Mouse (Mus musculus) liver, embryonic 16.5 days (tissue): ENCODE results near the gene Cradd. TPM values are rescaled to one million over a fixed set of nuclear protein-coding genes. Genes with fewer than 3 reads are reported as not detected.

ENCODE experiments used
- ATAC-seq: fragments of 200-750 bp; cut with Nextera tagmentation; 2 replicates; pipeline ENCODE4 v1.8.0; 2017; ENCODE audit warnings: low read depth, mild to moderate bottlenecking, moderate number of reproducible peaks, moderate library complexity
- H3K27ac ChIP-seq: fragments of 300-500 bp; sonication (generic); 2 replicates; pipeline ENCODE4 v1.5.1; 2014; ENCODE audit warnings: mild to moderate bottlenecking, low read length
- H3K27me3 ChIP-seq: fragments of 300-500 bp; sonication (generic); 2 replicates; pipeline ENCODE4 v1.6.1; 2014; ENCODE audit warnings: low read depth, low read length, mixed read lengths; ENCODE audit not compliant: control insufficient read depth, insufficient read depth
- H3K36me3 ChIP-seq: fragments of 300-500 bp; sonication (generic); 2 replicates; pipeline ENCODE4 v1.6.1; 2014; ENCODE audit warnings: mild to moderate bottlenecking; ENCODE audit not compliant: control insufficient read depth, insufficient read depth
- H3K4me1 ChIP-seq: fragments of 300-500 bp; sonication (generic); 2 replicates; pipeline ENCODE4 v1.6.1; 2014; ENCODE audit warnings: low read depth, low read length, mixed read lengths; ENCODE audit not compliant: control insufficient read depth
- H3K4me2 ChIP-seq: fragments of 300-500 bp; sonication (generic); 2 replicates; pipeline ENCODE4 v1.6.1; 2014; ENCODE audit warnings: low read depth, low read length, mixed read lengths
- H3K4me3 ChIP-seq: fragments of 300-500 bp; sonication (generic); 2 replicates; pipeline ENCODE4 v1.5.1; 2014; ENCODE audit warnings: low read depth, mild to moderate bottlenecking, low read length
- H3K9ac ChIP-seq: fragments of 300-500 bp; sonication (generic); 2 replicates; pipeline ENCODE4 v1.6.1; 2014; ENCODE audit warnings: low read depth, low read length
- H3K9me3 ChIP-seq: fragments of 300-500 bp; sonication (generic); replicated peaks from 2 replicates; pipeline ENCODE4 v1.6.1; 2016; ENCODE audit warnings: low read length; ENCODE audit not compliant: control insufficient read depth
- WGBS: fragments of 180-500 bp; shearing (Covaris S2); extraction: QIAGEN DNeasy Blood & Tissue Kit; methylation state at CpG from one replicate; pipeline ENCODE4 v1.1.7; 2014; ENCODE audit not compliant: insufficient replicate concordance; 5-methylcytosine and 5-hydroxymethylcytosine counted together
- polyA plus RNA-seq: library from polyadenylated mRNA; unstranded; fragments of >200 nt; fragmentation: Nextera tagmentation; extraction: Ambion mirVana; gene quantifications from 2 replicates; pipeline ENCODE4 v1.2.1, GENCODE M21; 2015

Cradd gene
- polyA plus RNA-seq, 1 experiment from 2014 or later: 4.4 TPM

- no peaks in the 10 kb centered on the region for H3K9me3 ChIP-seq
- peak overlapping the region; percentile 62 for H3K4me2 ChIP-seq
- peak overlapping the region; percentile 39 for H3K9ac ChIP-seq
- peak; percentile 30; the same call in 1 of the 2 replicates for ATAC-seq
- peaks cover 5% of the 10 kb centered on the region for H3K4me1 ChIP-seq
- no peaks in the 10 kb centered on the region for H3K36me3 ChIP-seq
- WGBS: 8% methylated on average over 37 of the region's 37 CpGs
- H3K4me3 ChIP-seq: peak overlapping the region; percentile 54
- peaks cover 21% of the 10 kb centered on the region for H3K27me3 ChIP-seq
- H3K27ac ChIP-seq: no peak overlapping the region; the same call in 1 of the 2 replicates
Measured at GRCm38 (mm10) chr10:95264485-95265321, 59.2 kb downstream of the Cradd start.

- Histone ChIP-seq H3K4me3 (no peak overlapping the region), H3K4me2 (no peak overlapping the region), H3K27me3 (peaks cover 21% of the 10 kb centered on the region), H3K27ac (no peak overlapping the region), H3K9ac (no peak overlapping the region), H3K36me3 (no peaks in the 10 kb centered on the region), H3K9me3 (no peaks in the 10 kb centered on the region), H3K4me1 (peaks cover 5% of the 10 kb centered on the region)
- ATAC-seq: no peak
- WGBS: 22% methylated on average over 11 of the region's 11 CpGs
Measured at GRCm38 (mm10) chr10:95262388-95262787, 61.5 kb downstream of the Cradd start.

- no peak overlapping the region for H3K27ac ChIP-seq
- ATAC-seq: no peak
- H3K9ac ChIP-seq: no peak overlapping the region
- H3K4me2 ChIP-seq: no peak overlapping the region
- no peaks in the 10 kb centered on the region for H3K9me3 ChIP-seq
- no peaks in the 10 kb centered on the region for H3K36me3 ChIP-seq
- H3K27me3 ChIP-seq: peaks cover 21% of the 10 kb centered on the region
- peaks cover 5% of the 10 kb centered on the region for H3K4me1 ChIP-seq
- 16% methylated on average over 2 of the region's 2 CpGs for WGBS
- no peak overlapping the region for H3K4me3 ChIP-seq
Measured at GRCm38 (mm10) chr10:95261279-95261678, 62.7 kb downstream of the Cradd start.

GRCm38 (mm10) chr10:95260420-95260819, 63.5 kb downstream of the Cradd start:
- Histone ChIP-seq H3K36me3 (no peaks in the 10 kb centered on the region), H3K4me3 (no peak overlapping the region), H3K9ac (no peak overlapping the region), H3K4me2 (no peak overlapping the region), H3K4me1 (peaks cover 5% of the 10 kb centered on the region), H3K27me3 (peaks cover 12% of the 10 kb centered on the region), H3K27ac (no peak overlapping the region), H3K9me3 (no peaks in the 10 kb centered on the region)
- no peak for ATAC-seq
- WGBS: 74% methylated on average over 3 of the region's 3 CpGs

DNA sequence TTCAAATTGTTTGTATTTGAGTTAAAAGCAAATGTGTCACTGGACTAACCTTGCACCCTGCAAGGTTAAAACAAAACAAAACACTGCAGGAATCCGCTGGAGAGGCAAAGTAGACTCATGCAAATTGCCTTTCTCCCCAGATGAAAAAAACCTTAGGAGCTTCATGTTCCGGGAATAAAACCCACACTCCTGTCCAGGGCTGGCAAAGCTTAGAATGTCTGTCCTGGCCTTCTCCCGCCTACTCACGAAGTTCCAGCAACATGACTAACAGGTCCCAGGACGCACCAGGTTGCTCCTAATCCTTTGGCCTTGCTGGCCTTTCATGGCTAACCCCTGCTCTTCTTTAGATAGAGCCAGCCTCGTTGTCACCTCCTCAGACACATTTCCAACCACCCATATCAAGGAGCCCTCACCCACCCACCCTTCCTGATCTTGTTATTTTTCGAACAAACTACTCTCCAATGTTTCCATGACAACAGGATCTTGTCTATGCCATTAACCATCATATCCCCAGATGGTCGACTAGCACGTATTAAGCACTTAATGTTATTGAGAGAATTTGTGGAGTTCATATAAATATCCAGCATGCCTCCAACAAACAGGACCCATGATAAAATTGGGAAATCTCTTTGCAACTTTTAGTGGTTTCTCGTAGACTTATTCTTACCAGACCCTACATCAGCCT, 65.3 kb downstream of the Cradd start:
- H3K36me3 ChIP-seq: no peaks in the 10 kb centered on the region
- ATAC-seq: no peak
- H3K4me2 ChIP-seq: no peak overlapping the region
- H3K4me1 ChIP-seq: no peaks in the 10 kb centered on the region; the same call in 1 of the 2 replicates
- WGBS: 60% methylated on average over 10 of the region's 10 CpGs
- H3K27me3 ChIP-seq: no peaks in the 10 kb centered on the region
- no peaks in the 10 kb centered on the region for H3K9me3 ChIP-seq
- no peak overlapping the region for H3K27ac ChIP-seq
- H3K4me3 ChIP-seq: no peak overlapping the region
- no peak overlapping the region for H3K9ac ChIP-seq

DNA sequence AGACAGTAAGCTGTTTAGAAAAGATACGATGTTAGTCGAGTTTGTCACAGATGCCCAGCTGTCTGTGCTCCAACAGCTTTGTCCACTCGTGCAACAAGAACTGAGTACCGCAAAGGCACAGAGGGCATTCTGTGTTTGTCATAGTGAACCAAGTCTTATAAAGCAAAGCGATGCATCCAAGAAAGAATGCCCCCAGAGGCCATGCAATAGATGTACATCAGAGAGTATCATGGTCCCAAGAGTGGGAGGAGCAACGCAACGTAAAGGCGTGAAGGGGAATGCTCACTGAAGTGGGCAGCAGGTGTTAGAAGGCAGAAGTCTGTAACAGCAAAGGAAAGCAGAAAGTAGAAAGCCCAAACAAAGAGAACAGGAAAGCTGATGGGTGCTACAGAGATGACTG, 66.0 kb downstream of the Cradd start:
- H3K27me3 ChIP-seq: no peaks in the 10 kb centered on the region
- WGBS: 65% methylated on average over 8 of the region's 8 CpGs
- no peak overlapping the region for H3K9ac ChIP-seq
- H3K4me1 ChIP-seq: no peaks in the 10 kb centered on the region; the same call in 1 of the 2 replicates
- no peak overlapping the region for H3K27ac ChIP-seq
- no peak for ATAC-seq
- H3K4me2 ChIP-seq: no peak overlapping the region
- no peaks in the 10 kb centered on the region for H3K36me3 ChIP-seq
- H3K9me3 ChIP-seq: no peaks in the 10 kb centered on the region
- no peak overlapping the region for H3K4me3 ChIP-seq

GRCm38 (mm10) chr10:95256095-95256494, 67.8 kb downstream of the Cradd start:
- no peaks in the 10 kb centered on the region for H3K9me3 ChIP-seq
- no peaks in the 10 kb centered on the region for H3K4me1 ChIP-seq
- no peak for ATAC-seq
- H3K4me3 ChIP-seq: no peak overlapping the region
- H3K27me3 ChIP-seq: no peaks in the 10 kb centered on the region
- 43% methylated on average over 7 of the region's 7 CpGs for WGBS
- no peak overlapping the region for H3K4me2 ChIP-seq
- no peak overlapping the region for H3K27ac ChIP-seq
- no peaks in the 10 kb centered on the region for H3K36me3 ChIP-seq
- no peak overlapping the region for H3K9ac ChIP-seq

DNA sequence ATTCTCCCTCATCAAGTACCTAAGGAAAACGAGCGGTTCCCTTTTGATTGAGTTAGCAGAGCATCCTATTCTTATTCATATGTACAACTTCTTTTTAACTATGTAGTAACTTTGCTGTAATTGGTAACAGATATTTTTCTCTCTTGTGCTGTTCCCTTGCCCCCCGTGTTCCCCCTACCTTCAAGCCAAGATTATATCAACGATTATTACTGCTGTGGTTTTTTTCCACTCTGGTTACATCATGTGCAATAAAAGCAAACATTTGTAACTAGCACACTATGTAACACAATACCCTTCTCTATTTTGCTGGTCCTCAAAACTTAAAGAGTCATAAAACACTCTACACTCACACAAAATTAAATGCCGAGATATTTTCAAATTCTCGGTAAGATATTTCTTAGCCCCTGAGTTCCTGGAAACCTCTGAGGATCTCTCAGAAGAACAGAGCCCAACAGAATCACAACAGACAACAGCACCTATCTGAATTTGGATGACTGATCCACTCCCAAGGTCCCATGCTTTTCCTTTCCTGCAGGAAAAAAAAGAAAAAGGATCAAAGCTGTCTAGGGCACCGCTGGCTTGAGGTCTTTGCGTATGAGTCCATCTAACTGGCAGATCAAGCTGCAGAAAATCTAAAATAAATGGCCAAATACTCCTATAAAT, 68.8 kb downstream of the Cradd start:
- ATAC-seq: no peak
- H3K27ac ChIP-seq: no peak overlapping the region
- 63% methylated on average over 8 of the region's 8 CpGs for WGBS
- no peaks in the 10 kb centered on the region for H3K36me3 ChIP-seq
- no peak overlapping the region for H3K4me3 ChIP-seq
- H3K27me3 ChIP-seq: no peaks in the 10 kb centered on the region
- no peaks in the 10 kb centered on the region for H3K9me3 ChIP-seq
- no peak overlapping the region for H3K4me2 ChIP-seq
- no peaks in the 10 kb centered on the region for H3K4me1 ChIP-seq
- no peak overlapping the region for H3K9ac ChIP-seq
